Mouse (Mus musculus): ENCODE data around the gene Ms4a3. TPM values are rescaled to one million over a fixed set of nuclear protein-coding genes. Genes with fewer than 3 reads are reported as not detected.
A peak's percentile ranks its signal among the peaks of the same experiment; 100 is the strongest.

Gene Ms4a3
- total RNA-seq (2021), result not detected
- long read RNA-seq, result 0 reads

DNA sequence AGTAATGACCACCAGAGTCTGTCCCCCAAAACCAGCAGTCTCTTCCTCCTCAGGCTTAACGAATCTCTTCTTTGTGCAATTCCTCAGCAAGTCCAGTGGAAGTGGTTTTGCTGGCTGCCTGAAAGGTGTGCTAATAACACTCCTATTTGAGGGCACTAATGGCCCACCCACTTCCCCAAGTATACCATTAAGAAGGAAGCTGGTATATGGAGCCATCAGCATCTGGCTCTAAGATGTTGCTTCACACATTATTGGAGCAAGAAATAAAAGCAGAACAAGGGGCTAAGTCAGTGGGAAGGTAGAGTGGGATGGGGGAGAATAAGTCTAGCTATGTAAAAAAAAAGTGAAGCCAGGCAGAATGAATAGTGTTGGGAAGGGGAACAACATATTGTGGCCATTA lies at the start of gene Ms4a3:
Gene Ms4a3, minus strand, starts transcription at position 120 of the 400 bp plus-strand sequence.
- no peak for DNase-seq (ENCODE audit: low spot score in 2 of 2)

DNA sequence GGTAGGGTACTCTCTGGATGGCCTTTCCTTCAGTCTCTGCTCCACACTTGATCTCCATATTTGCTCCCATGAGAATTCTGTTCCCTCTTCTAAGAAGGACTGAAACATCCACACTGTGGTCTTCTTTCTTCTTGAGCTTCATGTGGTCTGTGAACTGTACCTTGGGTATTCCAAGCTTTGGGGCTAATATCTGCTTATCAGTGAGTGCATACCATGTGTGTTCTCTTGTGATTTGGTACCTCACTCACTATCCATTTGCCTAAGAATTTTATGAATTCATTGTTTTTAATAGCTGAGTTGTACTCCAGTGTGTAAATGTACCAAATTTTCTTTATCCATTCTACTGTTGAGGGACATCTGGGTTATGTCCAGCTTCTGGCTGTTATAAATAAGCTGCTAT lies 20.9 kb upstream of the Ms4a3 start:
- no peak for DNase-seq (ENCODE audit: low spot score in 2 of 2)

DNA sequence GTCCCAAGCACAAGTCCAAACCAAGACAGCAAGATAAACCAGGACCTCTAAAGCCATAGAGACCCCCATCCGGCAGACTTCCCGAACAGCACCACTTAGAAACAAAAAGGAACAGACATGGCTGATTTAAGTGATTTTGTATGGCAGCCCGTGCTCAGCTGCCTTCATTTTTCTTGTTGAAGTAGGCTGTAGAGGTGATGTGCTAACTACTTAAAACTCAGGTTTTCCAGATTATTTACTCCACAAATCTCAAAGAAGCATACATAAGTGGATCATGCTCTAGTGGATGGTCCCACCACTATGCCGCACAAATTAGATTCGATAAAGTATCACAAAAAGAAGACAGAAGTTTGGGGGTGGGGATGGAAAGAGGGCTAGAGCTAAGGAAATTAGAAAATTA lies 19.8 kb upstream of the Ms4a3 start, which contains the start of gene Oosp2:
Gene Oosp2, minus strand, starts transcription at position 101 of the 400 bp plus-strand sequence.
- no peak for DNase-seq (ENCODE audit: low spot score in 2 of 2)

DNA sequence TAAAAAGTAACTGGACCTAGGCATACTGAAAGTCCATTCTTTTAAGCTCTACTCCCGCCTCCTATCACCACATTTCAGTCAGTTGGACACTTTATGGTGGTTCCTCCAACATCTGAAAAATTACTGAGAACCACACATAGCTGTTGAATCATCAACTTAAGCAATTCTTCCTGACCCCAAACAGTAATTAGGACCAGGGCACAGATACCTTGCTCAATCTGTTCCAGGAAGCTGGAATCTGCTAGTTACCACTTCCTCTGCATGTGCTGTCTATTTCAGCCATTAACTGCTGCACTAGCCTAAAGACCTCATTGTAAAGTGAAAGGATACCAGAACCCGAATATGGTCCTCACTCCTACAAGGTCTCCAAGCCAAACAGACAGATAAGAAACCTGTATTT lies 18.5 kb upstream of the Ms4a3 start:
- DNase-seq (ENCODE audit: low spot score in 2 of 2), result no peak

DNA sequence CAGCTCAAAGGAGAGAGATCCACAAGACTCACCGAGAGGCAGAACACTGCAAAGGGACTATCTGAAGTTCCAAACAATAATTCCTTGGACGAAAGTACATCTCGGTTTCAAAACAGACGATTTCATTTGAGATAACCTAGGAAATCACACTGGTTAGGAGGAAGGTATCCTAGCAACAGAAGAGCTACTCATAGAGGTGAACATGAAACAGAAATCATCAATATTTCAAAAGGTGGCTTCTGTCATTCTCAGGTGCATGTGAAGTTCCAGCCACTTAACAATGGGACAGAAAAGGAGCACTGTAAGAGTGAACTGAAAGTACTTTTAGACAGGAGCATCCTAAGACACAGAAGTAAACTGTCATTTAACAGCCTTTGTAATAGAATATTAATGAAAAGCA lies 8.9 kb upstream of the Ms4a3 start:
- DNase-seq (ENCODE audit: low spot score in 2 of 2), result no peak

DNA sequence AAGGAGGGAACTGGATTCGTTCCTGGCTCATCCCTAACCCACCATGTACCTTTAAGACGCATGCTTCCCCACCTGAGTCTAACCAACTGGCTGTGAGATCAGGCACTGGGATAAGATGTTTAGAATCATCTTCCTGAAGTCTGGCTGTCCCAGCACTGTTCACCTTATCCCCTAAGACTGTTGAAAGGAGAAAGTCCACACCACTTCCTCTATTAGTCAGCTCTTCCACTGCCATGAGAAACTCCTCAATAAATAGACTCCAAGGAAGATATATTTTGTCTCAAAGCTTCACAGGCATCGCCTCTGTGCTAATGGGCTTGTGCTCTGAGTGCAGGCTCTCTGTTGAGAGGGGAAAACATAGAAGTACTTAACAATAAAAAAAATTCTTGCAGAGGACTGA lies 5.5 kb upstream of the Ms4a3 start:
- DNase-seq (ENCODE audit: low spot score in 2 of 2), result no peak

DNA sequence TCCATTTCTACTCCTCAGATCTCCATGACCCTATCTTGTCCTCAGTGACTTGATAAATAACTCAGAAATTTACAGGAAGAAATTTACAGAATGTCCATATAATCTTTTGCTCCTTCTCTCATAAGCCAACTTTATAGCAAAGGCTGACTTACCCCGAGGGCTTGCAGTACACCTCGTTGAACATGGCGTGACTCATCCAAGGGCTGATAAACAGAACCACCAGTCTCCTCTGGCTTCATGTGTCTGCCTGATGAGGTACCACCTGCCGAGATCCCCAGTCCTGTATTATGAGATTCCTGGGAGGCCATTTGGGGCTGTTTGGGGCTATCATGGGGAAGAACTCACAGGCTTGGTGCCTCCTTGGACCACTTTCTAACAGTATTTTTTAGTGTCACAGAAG lies 1.6 kb downstream of the Ms4a3 start:
- no peak for DNase-seq (ENCODE audit: low spot score in 2 of 2)

DNA sequence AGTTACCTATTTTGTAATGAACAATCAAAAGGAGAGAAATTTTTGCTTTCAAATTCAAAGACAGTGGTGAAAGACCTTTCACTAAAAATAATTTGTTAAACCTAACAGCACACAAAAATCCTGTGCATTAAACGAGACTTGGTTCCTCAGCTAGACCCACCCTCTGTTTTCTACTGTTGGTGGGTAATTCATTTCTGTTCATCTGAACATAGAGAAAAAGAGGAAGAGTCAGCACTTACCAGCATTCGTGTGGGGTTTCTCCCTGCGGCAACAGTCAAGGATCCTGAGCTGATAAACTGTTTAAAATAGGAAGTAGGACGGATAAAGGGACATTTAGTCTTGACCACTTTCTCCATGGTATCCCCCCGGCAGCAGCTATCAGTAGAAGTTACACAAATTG lies 5.1 kb downstream of the Ms4a3 start:
- no peak for DNase-seq (ENCODE audit: low spot score in 2 of 2)

DNA sequence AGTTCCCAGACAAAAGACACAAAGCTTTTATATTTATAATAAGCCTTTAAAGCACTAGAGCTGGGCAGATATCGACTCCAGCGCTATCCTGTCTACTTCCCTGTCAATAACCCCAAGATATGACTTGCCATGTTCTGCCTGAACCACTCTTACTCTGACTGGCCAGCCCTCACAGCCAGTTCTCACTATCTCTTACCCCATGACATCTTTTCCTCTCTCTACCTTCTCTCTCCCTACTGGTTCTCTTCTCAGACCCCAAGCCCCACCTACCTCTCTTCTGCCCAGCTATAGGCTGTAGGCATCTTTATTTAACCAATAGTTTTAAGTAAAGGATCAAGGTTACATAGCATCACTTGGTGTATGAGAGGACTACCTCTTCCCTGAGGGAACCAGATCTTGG lies 6.3 kb downstream of the Ms4a3 start:
- no peak for DNase-seq (ENCODE audit: low spot score in 2 of 2)

DNA sequence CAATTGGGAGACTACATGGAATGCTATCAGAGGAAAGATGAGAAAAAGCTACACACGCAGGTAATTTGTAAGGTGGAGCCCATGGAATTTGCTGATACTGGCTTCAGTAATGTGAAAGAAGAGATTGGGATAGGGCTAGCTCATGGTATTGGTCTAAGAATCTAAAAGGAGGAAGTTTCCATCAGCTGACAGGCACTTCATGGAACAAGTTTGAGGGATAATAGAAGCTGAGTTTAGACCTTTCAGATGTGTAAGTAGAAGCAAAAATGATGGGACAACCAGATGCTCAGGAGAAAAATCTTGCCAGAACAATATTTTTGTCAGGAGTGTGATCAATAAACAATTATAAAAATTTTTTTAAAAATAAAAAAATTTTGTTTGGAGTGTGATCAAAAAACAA lies 6.9 kb downstream of the Ms4a3 start:
- DNase-seq (ENCODE audit: low spot score in 2 of 2), result no peak

DNA sequence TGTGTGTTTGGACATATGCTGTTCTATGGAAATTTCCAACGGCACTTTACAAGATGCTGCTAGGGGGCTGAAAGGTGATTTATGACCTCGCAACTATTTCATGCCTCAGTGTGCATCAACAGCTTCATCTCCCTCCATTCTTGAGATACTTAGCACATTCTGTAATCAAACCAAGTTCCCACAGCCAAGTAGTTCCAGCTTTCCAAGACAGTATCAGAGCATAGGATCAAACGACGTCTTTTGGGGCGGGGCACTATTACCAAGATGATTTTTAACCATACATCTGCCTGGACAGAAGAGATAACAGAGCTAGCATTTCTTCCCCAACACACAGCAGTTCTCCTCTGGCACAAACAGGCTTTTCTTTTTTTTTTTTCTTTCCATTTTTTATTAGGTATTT lies 15.4 kb downstream of the Ms4a3 start:
- no peak for DNase-seq (ENCODE audit: low spot score in 2 of 2)

DNA sequence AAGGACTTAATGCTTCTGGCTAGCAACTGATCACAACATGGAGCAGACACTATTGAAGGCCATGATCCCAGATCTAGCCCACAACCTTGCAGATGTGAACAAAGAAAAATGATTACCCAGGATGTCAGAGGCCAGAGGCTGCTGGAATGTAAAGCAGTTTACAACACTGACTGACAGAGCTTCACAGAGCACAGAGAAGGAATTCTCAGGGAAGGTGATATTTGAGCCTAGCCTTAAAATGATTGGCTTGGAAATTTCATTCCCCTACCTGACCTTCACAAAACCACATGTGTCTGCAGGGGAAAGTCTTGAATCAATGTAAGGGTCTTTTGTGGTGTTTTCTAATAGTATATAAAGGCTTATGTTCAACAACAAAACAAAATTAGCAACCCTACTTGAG lies 15.9 kb downstream of the Ms4a3 start:
- no peak for DNase-seq (ENCODE audit: low spot score in 2 of 2)

DNA sequence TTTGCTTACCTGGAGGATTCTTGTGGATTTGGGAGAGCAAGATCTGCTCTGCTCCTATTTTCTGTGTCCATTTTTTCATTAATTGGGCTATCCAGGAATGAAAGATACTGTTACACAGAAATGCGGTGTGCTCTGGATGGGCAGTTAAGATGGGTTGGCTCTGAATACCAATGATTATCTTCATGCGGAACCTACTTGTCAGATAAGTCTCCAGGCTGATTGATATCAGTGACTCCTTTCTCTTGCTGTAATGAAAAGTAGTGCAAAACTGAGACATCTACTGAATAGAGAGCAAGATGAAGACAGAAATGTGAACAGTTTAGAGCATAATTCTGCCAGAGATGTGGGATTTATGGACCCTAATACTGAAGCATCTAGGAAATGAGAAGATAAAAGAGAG lies 17.1 kb downstream of the Ms4a3 start, which contains the start of gene Ms4a2:
Gene Ms4a2, minus strand, starts transcription at position 169 of the 400 bp plus-strand sequence.
- no peak for DNase-seq (ENCODE audit: low spot score in 2 of 2)

DNA sequence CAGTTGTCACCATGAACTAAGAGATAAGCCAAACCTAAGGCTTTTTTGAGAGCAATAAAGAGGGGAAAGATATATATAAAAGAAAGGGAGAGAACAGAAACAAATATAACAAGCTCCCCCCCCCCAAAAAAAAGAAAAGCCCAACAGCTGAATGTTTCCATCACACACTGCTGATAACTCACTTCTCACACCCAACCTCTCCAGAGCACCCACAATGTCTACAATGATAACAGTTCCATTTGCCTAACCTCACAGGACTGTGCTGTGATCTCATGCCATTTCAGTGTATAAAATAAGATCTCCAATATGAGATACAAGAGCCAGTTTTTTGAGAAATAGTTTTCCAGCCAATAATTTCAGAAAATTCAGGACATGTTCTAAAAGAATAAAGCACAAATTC lies 22.7 kb downstream of the Ms4a3 start:
- no peak for DNase-seq (ENCODE audit: low spot score in 2 of 2)

DNA sequence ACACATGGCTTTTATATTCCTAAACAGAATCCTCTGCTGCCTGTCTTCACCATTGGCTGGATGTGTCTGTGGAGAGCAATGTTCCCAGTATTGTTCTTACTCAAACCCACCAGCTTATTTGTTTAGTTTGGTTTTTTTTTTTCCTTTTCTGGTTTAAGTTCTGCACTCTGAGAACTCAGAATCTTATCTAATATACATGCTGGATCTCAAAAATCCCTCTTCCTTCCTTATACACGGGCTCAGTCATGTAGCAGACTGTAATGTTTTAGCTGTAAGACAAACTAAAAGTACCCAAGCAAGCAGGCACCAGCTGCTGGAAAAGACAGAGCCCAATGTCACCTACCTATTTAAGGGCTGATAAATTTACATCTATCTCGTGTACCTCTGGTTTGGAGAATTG lies 25.8 kb downstream of the Ms4a3 start:
- no peak for DNase-seq (ENCODE audit: low spot score in 2 of 2)

DNA sequence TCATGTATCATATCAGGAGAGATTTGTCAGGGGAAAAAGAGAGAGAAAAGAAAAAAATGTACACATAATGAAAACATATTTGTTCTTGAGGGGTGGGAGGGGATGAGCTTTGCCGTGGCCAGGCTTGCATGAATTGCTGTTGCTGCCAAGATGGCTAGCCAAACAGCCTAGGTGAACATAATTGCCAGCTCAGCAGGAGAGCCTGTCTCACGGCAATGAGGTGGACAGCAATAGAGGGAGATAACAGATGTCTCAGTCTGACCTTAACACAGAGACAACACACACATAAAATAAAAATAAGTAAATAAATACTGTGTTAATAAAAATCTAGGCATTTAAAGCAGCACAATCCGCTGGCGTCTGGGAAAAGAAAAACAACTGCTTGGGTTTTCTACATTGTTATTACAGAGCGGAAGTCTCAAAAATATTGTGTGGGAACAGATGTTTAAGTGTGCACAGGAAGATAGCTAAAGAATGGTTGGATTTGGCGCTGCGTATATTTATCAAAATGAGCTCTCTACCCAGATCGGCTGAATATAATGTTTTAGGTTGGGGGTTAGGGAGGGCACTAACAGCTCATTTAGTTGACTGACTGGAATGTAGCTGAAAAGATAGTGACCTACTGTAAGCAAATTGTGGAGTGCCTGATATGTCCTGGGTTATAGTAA lies 26.7 kb downstream of the Ms4a3 start:
- no peak for DNase-seq (ENCODE audit: low spot score in 2 of 2)

DNA sequence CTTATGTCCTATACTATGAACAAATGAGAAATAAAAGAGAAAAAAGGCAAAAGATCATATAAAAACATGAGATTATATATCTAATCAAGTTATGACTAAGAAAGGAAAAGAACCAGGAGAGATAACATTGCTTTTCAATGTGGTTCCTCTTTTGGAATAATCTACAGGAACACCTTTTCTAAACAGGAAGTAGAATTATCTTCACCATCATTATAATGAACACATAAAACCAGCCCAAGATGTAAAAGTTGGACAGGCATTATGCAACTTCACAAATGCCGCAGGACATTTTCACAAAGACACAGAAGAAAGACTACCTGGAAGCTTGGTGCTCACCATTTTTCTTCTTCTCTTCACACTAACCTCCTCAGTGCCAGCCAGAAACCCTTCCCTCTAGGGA lies 27.6 kb downstream of the Ms4a3 start:
- DNase-seq (ENCODE audit: low spot score in 2 of 2), result no peak

DNA sequence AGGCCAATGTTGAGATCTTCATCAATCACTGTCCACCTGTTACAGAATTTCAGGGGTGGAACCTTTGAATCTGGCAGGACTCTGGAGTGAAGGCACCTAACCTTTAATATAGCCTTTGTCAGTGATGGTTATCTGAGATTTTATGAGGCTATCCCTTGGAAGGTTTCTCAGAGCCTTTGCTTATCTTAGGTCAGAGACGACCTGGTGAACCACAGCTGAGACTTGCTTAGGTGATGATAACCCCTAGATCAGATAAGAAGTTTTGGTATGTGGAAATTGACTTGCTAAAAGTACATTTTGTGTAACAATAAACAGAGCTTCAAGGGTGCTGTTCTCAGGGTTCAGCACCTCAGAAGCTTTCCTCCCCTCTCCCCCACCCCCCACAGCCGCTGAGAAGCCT lies 28.4 kb downstream of the Ms4a3 start:
- no peak for DNase-seq (ENCODE audit: low spot score in 2 of 2)

DNA sequence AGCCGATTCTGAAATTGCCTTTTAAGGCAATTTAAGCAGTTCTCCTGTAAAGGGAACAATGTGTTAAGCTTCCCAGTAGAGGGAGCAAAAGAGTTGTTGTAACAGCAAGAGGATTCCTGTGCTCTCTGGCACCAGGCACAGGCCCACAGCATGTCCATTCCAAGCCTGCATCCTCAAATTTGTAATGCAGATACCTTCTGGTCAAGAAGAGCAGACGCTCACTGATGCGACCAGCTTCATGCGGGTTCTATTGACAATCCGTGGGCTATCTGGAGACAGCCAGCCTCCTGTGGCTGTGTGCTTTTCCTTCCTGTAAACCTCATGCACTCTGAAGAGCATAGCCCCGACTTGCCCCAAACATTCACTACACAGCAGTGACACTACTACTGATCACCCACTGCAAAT lies 29.1 kb downstream of the Ms4a3 start:
- DNase-seq (ENCODE audit: low spot score in 2 of 2), result peak; percentile 8 to 31

DNA sequence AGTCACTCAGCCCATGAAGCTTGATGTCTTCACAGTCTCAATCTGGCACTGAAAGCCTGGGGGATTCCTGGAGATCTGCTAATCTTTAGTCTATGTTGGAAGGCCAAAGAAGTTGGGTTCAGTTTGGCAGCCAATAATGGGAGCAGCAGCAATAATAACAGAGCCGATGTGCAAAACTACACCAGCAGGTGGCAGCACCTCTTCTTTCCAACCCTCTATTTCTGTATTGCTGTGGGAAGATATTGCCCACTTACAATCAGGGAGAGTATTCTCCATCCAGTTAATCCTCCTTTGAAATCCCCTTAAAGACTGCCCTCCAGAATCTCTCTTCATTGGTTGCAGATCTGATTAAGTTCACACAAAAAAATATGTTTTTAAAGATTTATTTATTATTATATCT lies 32.5 kb downstream of the Ms4a3 start:
- peak; percentile 57 to 64 for DNase-seq (ENCODE audit: low spot score in 2 of 2)

DNA sequence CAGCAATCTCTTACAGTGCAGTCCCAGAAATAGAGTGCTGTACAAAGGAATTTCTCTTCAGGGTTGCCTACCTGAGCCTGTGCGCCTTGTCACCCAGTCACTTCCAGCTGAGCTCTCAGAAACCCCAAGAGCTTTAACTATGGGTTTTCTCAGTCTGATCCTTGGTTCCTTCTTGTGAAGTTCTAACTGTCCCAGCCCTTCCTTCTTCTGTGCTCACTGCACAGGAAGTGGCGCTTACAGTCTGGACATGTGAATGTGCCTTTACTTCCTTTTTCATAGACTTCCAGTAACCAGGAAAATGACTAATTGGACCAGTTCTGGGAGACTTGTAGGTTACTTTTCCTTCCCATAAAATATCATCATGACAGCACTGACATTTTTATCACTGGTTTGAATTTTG lies 36.0 kb downstream of the Ms4a3 start, which contains the start of gene Ms4a6d:
Gene Ms4a6d, minus strand, starts transcription at position 247 of the 400 bp plus-strand sequence.
- DNase-seq (ENCODE audit: low spot score in 2 of 2), result no peak

DNA sequence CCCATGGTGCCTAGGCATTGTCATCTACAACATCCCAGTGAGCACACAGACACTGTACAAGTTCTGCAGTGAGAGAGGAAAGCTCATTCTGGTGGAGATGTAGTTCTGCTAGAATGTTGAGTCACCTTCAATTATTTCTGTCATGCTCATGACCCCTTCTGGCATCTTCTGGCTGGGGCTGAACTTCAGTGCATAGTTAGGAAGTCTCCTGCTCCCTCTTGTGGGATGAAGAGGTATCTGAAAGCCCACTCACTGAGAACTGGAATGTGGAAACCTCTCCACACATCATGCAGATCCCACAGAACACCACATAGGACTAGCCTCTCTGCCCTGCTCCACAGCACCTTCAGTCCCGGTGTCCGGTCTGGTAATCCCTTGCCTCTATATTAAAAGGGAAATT lies 38.6 kb downstream of the Ms4a3 start:
- DNase-seq (ENCODE audit: low spot score in 2 of 2), result peak; percentile 29 to 44

DNA sequence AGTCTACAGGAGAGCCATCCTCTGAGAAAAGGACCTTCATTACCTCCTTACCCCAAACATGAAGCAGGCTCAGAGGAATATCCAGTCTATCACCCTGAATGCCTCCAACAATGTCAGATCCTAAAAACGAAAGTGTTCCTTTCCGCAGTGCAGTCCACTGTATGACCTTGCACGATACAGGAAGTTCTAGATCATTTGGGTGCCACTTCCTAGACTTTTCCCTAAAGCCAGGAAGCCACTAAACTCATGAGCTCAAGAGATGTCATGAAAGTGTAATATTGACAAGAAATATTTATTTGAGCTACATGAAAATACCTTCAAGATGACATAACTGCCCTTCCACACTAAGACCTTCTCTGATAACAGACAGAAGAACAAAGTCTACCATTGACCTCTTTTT lies 39.3 kb downstream of the Ms4a3 start:
- no peak for DNase-seq (ENCODE audit: low spot score in 2 of 2)
